Mouse (Mus musculus): ENCODE measurements at regions not wholly inside any gene's neighbourhood (a gene's known extent, or its start where the extent isn't known, plus 50 kb on each side); places are given as distances from the start of the nearest gene placed in this dataset.

GRCm38 (mm10) chr16:19843738-19844137 is 83.7 kb downstream of the B3gnt5 start:
- no peak for TF ChIP-seq CTCF (IDR thresholded peaks at IDR 0.05; ENCODE audit: low read depth)
- no peak for TF ChIP-seq EP300 (optimal IDR thresholded peaks at IDR 0.05)

Data from stomach, postnatal 0 days (tissue).